Mouse (Mus musculus) limb, embryonic 12.5 days (tissue): ENCODE measurements around the gene Ap3b1. TPM values are rescaled to one million over a fixed set of nuclear protein-coding genes. Genes with fewer than 3 reads are reported as not detected.

Experiments
- ATAC-seq: fragments of 200-750 bp; cut with Nextera tagmentation; 2 replicates; pipeline ENCODE4 v1.8.0; 2017; ENCODE audit warnings: low read depth, moderate TSS enrichment; ENCODE audit not compliant: insufficient number of reproducible peaks, insufficient read depth, low FRiP score, low TSS enrichment
- H3K27ac ChIP-seq: fragments of 300-500 bp; sonication (generic); 2 replicates; pipeline ENCODE4 v1.5.1; 2016; ENCODE audit warnings: mild to moderate bottlenecking, moderate library complexity
- H3K27me3 ChIP-seq: fragments of 300-500 bp; sonication (generic); 2 replicates; pipeline ENCODE4 v1.6.1; 2016; ENCODE audit warnings: mild to moderate bottlenecking, moderate library complexity
- H3K36me3 ChIP-seq: fragments of 300-500 bp; sonication (generic); 2 replicates; pipeline ENCODE4 v1.6.1; 2016; ENCODE audit warnings: mild to moderate bottlenecking, moderate library complexity
- H3K4me1 ChIP-seq: fragments of 300-500 bp; sonication (generic); replicated peaks from 2 replicates; pipeline ENCODE4 v1.6.1; 2016
- H3K4me2 ChIP-seq: fragments of 300-500 bp; sonication (generic); 2 replicates; pipeline ENCODE4 v1.6.1; 2016; ENCODE audit warnings: mild to moderate bottlenecking, moderate library complexity
- H3K4me3 ChIP-seq: fragments of 300-500 bp; sonication (generic); replicated peaks from 2 replicates; pipeline ENCODE4 v1.5.1; 2016; ENCODE audit warnings: mild to moderate bottlenecking
- H3K9ac ChIP-seq: fragments of 300-500 bp; sonication (generic); replicated peaks from 2 replicates; pipeline ENCODE4 v1.6.1; 2016; ENCODE audit warnings: mild to moderate bottlenecking, moderate library complexity
- H3K9me3 ChIP-seq: fragments of 300-500 bp; sonication (generic); 2 replicates; pipeline ENCODE4 v1.6.1; 2016; ENCODE audit warnings: mild to moderate bottlenecking, moderate library complexity
- WGBS: fragments of 180-500 bp; shearing (Covaris S2); methylation state at CpG from one replicate; pipeline ENCODE4 v1.1.7; 2016; 5-methylcytosine and 5-hydroxymethylcytosine counted together
- polyA plus RNA-seq: library from polyadenylated mRNA; unstranded; fragments of >200 nt; fragmentation: Nextera tagmentation; extraction: Ambion mirVana; gene quantifications from 2 replicates; pipeline ENCODE4 v1.2.1, GENCODE M21; 2016

The Ap3b1 gene
- polyA plus RNA-seq, 1 experiment from 2014 or later, result 44.7 TPM

- H3K4me1 ChIP-seq, result peaks cover 3% of the 10 kb centered on the region; the same call in 1 of the 2 replicates
- no peaks in the 10 kb centered on the region for H3K27me3 ChIP-seq
- H3K27ac ChIP-seq, result no peak overlapping the region
- no peak overlapping the region for H3K9ac ChIP-seq
- no peak for ATAC-seq
- 92% methylated on average over 10 of the region's 10 CpGs for WGBS
- peaks cover 8% of the 10 kb centered on the region; the same call in 1 of the 2 replicates for H3K36me3 ChIP-seq
- no peak overlapping the region for H3K4me2 ChIP-seq
- H3K4me3 ChIP-seq, result no peak overlapping the region
- no peaks in the 10 kb centered on the region for H3K9me3 ChIP-seq
These were observed 181.3 kb downstream of the Ap3b1 start for GRCm38 (mm10) chr13:94539851-94540646.

GRCm38 (mm10) chr13:94542061-94542460 is 183.3 kb downstream of the Ap3b1 start:
- H3K9ac ChIP-seq, result no peak overlapping the region
- ATAC-seq, result no peak
- peaks cover 3% of the 10 kb centered on the region; the same call in 1 of the 2 replicates for H3K4me1 ChIP-seq
- no peaks in the 10 kb centered on the region for H3K27me3 ChIP-seq
- no peaks in the 10 kb centered on the region for H3K9me3 ChIP-seq
- 88% methylated on average over 7 of the region's 7 CpGs for WGBS
- H3K27ac ChIP-seq, result no peak overlapping the region
- H3K36me3 ChIP-seq, result peaks cover 8% of the 10 kb centered on the region; the same call in 1 of the 2 replicates
- no peak overlapping the region for H3K4me3 ChIP-seq
- no peak overlapping the region for H3K4me2 ChIP-seq

GRCm38 (mm10) chr13:94544211-94544610 is 185.5 kb downstream of the Ap3b1 start:
- no peak for ATAC-seq
- Histone ChIP-seq H3K4me2 (no peak overlapping the region), H3K27me3 (no peaks in the 10 kb centered on the region), H3K36me3 (peaks cover 17% of the 10 kb centered on the region; the same call in 1 of the 2 replicates), H3K9ac (no peak overlapping the region), H3K4me1 (peaks cover 3% of the 10 kb centered on the region; the same call in 1 of the 2 replicates), H3K4me3 (no peak overlapping the region), H3K27ac (no peak overlapping the region), H3K9me3 (no peaks in the 10 kb centered on the region)
- WGBS, result 90% methylated on average over 12 of the region's 12 CpGs

- no peak overlapping the region for H3K9ac ChIP-seq
- ATAC-seq, result no peak
- H3K27me3 ChIP-seq, result no peaks in the 10 kb centered on the region
- WGBS, result 45% methylated on average over 4 of the region's 4 CpGs
- H3K4me1 ChIP-seq, result peaks cover 14% of the 10 kb centered on the region
- peaks cover 17% of the 10 kb centered on the region; the same call in 1 of the 2 replicates for H3K36me3 ChIP-seq
- no peaks in the 10 kb centered on the region for H3K9me3 ChIP-seq
- H3K4me3 ChIP-seq, result no peak overlapping the region
- no peak overlapping the region for H3K4me2 ChIP-seq
- no peak overlapping the region for H3K27ac ChIP-seq
These were observed 187.0 kb downstream of the Ap3b1 start for GRCm38 (mm10) chr13:94545739-94546138.

- peaks cover 15% of the 10 kb centered on the region for H3K4me1 ChIP-seq
- no peak overlapping the region for H3K9ac ChIP-seq
- H3K36me3 ChIP-seq, result peaks cover 13% of the 10 kb centered on the region; the same call in 1 of the 2 replicates
- no peak overlapping the region for H3K4me2 ChIP-seq
- ATAC-seq, result no peak
- WGBS, result 70% methylated on average over 11 of the region's 11 CpGs
- H3K4me3 ChIP-seq, result no peak overlapping the region
- no peak overlapping the region for H3K27ac ChIP-seq
- H3K9me3 ChIP-seq, result no peaks in the 10 kb centered on the region
- no peaks in the 10 kb centered on the region for H3K27me3 ChIP-seq
These were observed 187.5 kb downstream of the Ap3b1 start for GRCm38 (mm10) chr13:94546246-94546645.

- H3K9ac ChIP-seq, result no peak overlapping the region
- peaks cover 12% of the 10 kb centered on the region for H3K4me1 ChIP-seq
- WGBS, result 33% methylated on average over 3 of the region's 3 CpGs
- H3K27me3 ChIP-seq, result no peaks in the 10 kb centered on the region
- no peak overlapping the region for H3K27ac ChIP-seq
- no peaks in the 10 kb centered on the region for H3K9me3 ChIP-seq
- H3K36me3 ChIP-seq, result 0 out of 2 replicates have a peak, but pooled peaks cover 9% of the 10 kb centered on the region
- ATAC-seq, result no peak
- H3K4me2 ChIP-seq, result no peak overlapping the region
- H3K4me3 ChIP-seq, result no peak overlapping the region
These were observed 190.8 kb downstream of the Ap3b1 start for GRCm38 (mm10) chr13:94549580-94549979.

GRCm38 (mm10) chr13:94550037-94550436 is 191.3 kb downstream of the Ap3b1 start:
- no peak overlapping the region for H3K27ac ChIP-seq
- no peak overlapping the region for H3K4me2 ChIP-seq
- H3K9ac ChIP-seq, result no peak overlapping the region
- 0 out of 2 replicates have a peak, but pooled peaks cover 9% of the 10 kb centered on the region for H3K36me3 ChIP-seq
- peaks cover 12% of the 10 kb centered on the region for H3K4me1 ChIP-seq
- no peak overlapping the region for H3K4me3 ChIP-seq
- WGBS, result 59% methylated on average over 4 of the region's 4 CpGs
- no peaks in the 10 kb centered on the region for H3K27me3 ChIP-seq
- no peak for ATAC-seq
- no peaks in the 10 kb centered on the region for H3K9me3 ChIP-seq

GRCm38 (mm10) chr13:94560011-94560410 is 201.3 kb downstream of the Ap3b1 start:
- no peaks in the 10 kb centered on the region for H3K36me3 ChIP-seq
- peaks cover 11% of the 10 kb centered on the region; the same call in 1 of the 2 replicates for H3K4me1 ChIP-seq
- peaks cover 4% of the 10 kb centered on the region; the same call in 1 of the 2 replicates for H3K27me3 ChIP-seq
- H3K9ac ChIP-seq, result no peak overlapping the region
- no peak for ATAC-seq
- WGBS, result 3% methylated on average over 3 of the region's 3 CpGs
- no peak overlapping the region for H3K4me3 ChIP-seq
- no peak overlapping the region for H3K27ac ChIP-seq
- H3K9me3 ChIP-seq, result no peaks in the 10 kb centered on the region
- H3K4me2 ChIP-seq, result no peak overlapping the region

GRCm38 (mm10) chr13:94560878-94561277 is 202.1 kb downstream of the Ap3b1 start:
- Histone ChIP-seq H3K27ac (no peak overlapping the region), H3K36me3 (peaks cover 4% of the 10 kb centered on the region; the same call in 1 of the 2 replicates), H3K4me3 (no peak overlapping the region), H3K9me3 (no peaks in the 10 kb centered on the region), H3K27me3 (peaks cover 4% of the 10 kb centered on the region; the same call in 1 of the 2 replicates), H3K4me1 (peaks cover 11% of the 10 kb centered on the region; the same call in 1 of the 2 replicates), H3K4me2 (no peak overlapping the region), H3K9ac (no peak overlapping the region)
- 38% methylated on average over 11 of the region's 11 CpGs for WGBS
- no peak for ATAC-seq

GRCm38 (mm10) chr13:94562652-94563339 is 204.0 kb downstream of the Ap3b1 start:
- no peaks in the 10 kb centered on the region for H3K9me3 ChIP-seq
- H3K27ac ChIP-seq, result no peak overlapping the region
- no peak overlapping the region for H3K4me2 ChIP-seq
- peaks cover 14% of the 10 kb centered on the region for H3K36me3 ChIP-seq
- ATAC-seq, result no peak
- H3K4me1 ChIP-seq, result peaks cover 11% of the 10 kb centered on the region; the same call in 1 of the 2 replicates
- 35% methylated on average over 9 of the region's 9 CpGs for WGBS
- H3K9ac ChIP-seq, result no peak overlapping the region
- no peak overlapping the region for H3K4me3 ChIP-seq
- peaks cover 4% of the 10 kb centered on the region; the same call in 1 of the 2 replicates for H3K27me3 ChIP-seq

GRCm38 (mm10) chr13:94563836-94564235 is 205.1 kb downstream of the Ap3b1 start:
- no peaks in the 10 kb centered on the region for H3K9me3 ChIP-seq
- H3K27me3 ChIP-seq, result peaks cover 7% of the 10 kb centered on the region; the same call in 1 of the 2 replicates
- H3K9ac ChIP-seq, result no peak overlapping the region
- peaks cover 14% of the 10 kb centered on the region for H3K36me3 ChIP-seq
- no peak overlapping the region for H3K4me3 ChIP-seq
- no peak for ATAC-seq
- peaks cover 11% of the 10 kb centered on the region; the same call in 1 of the 2 replicates for H3K4me1 ChIP-seq
- 72% methylated on average over 8 of the region's 8 CpGs for WGBS
- H3K27ac ChIP-seq, result no peak overlapping the region
- H3K4me2 ChIP-seq, result no peak overlapping the region
